Mouse (Mus musculus): ENCODE results near the gene Nat10. TPM values are rescaled to one million over a fixed set of nuclear protein-coding genes. Genes with fewer than 3 reads are reported as not detected.

The Nat10 gene
- polyA plus RNA-seq, 1 experiment from 2014 or later = 30.7 TPM

- no peak for ATAC-seq (ENCODE audit: insufficient number of reproducible peaks, insufficient read depth, low FRiP score, low TSS enrichment)
- Histone ChIP-seq H3K4me3 (no peak overlapping the region), H3K36me3 (no peaks in the 10 kb centered on the region), H3K4me1 (peaks cover 39% of the 10 kb centered on the region), H3K9ac (no peak overlapping the region), H3K27me3 (no peaks in the 10 kb centered on the region), H3K27ac (no peak overlapping the region), H3K4me2 (replicated peaks) (no peak overlapping the region), H3K9me3 (no peaks in the 10 kb centered on the region)
Measured at GRCm38 (mm10) chr2:103687888-103688287, 73.2 kb downstream of the Nat10 start.

- Histone ChIP-seq H3K9ac (no peak overlapping the region), H3K9me3 (no peaks in the 10 kb centered on the region), H3K4me2 (replicated peaks) (no peak overlapping the region), H3K27me3 (no peaks in the 10 kb centered on the region), H3K36me3 (no peaks in the 10 kb centered on the region), H3K4me3 (no peak overlapping the region), H3K4me1 (peaks cover 39% of the 10 kb centered on the region), H3K27ac (no peak overlapping the region)
- ATAC-seq (ENCODE audit: insufficient number of reproducible peaks, insufficient read depth, low FRiP score, low TSS enrichment) = no peak
Measured at GRCm38 (mm10) chr2:103687143-103687542, 73.9 kb downstream of the Nat10 start.

GRCm38 (mm10) chr2:103685581-103685980, 75.5 kb downstream of the Nat10 start:
- H3K9me3 ChIP-seq = no peaks in the 10 kb centered on the region
- peaks cover 33% of the 10 kb centered on the region for H3K4me1 ChIP-seq
- H3K27me3 ChIP-seq = no peaks in the 10 kb centered on the region
- H3K4me2 ChIP-seq (replicated peaks) = no peak overlapping the region
- ATAC-seq (ENCODE audit: insufficient number of reproducible peaks, insufficient read depth, low FRiP score, low TSS enrichment) = no peak; the same call in 1 of the 2 replicates
- H3K27ac ChIP-seq = peak overlapping the region; percentile 88
- H3K4me3 ChIP-seq = no peak overlapping the region
- H3K9ac ChIP-seq = no peak overlapping the region
- no peaks in the 10 kb centered on the region for H3K36me3 ChIP-seq
- WGBS = 54% methylated on average over 4 of the region's 4 CpGs

- Histone ChIP-seq H3K4me2 (replicated peaks) (no peak overlapping the region), H3K27ac (peak overlapping the region; percentile 88), H3K9ac (no peak overlapping the region), H3K27me3 (no peaks in the 10 kb centered on the region), H3K4me3 (no peak overlapping the region), H3K9me3 (no peaks in the 10 kb centered on the region), H3K4me1 (peaks cover 32% of the 10 kb centered on the region), H3K36me3 (no peaks in the 10 kb centered on the region)
- peak; percentile 72 for ATAC-seq (ENCODE audit: insufficient number of reproducible peaks, insufficient read depth, low FRiP score, low TSS enrichment)
- WGBS = 36% methylated on average over 7 of the region's 7 CpGs
Measured at GRCm38 (mm10) chr2:103684926-103685577, 76.0 kb downstream of the Nat10 start.

- no peak overlapping the region for H3K4me2 ChIP-seq (replicated peaks)
- no peak overlapping the region for H3K9ac ChIP-seq
- ATAC-seq (ENCODE audit: insufficient number of reproducible peaks, insufficient read depth, low FRiP score, low TSS enrichment) = no peak
- no peaks in the 10 kb centered on the region for H3K9me3 ChIP-seq
- 78% methylated on average over 2 of the region's 2 CpGs for WGBS
- no peaks in the 10 kb centered on the region for H3K27me3 ChIP-seq
- no peaks in the 10 kb centered on the region for H3K36me3 ChIP-seq
- H3K4me3 ChIP-seq = no peak overlapping the region
- H3K27ac ChIP-seq = peak overlapping the region; percentile 88; the same call in 1 of the 2 replicates
- H3K4me1 ChIP-seq = peaks cover 32% of the 10 kb centered on the region
Measured at GRCm38 (mm10) chr2:103684431-103684830, 76.6 kb downstream of the Nat10 start.

- no peak overlapping the region for H3K4me2 ChIP-seq (replicated peaks)
- H3K4me1 ChIP-seq = peaks cover 37% of the 10 kb centered on the region
- H3K27ac ChIP-seq = no peak overlapping the region; the same call in 1 of the 2 replicates
- H3K27me3 ChIP-seq = no peaks in the 10 kb centered on the region
- WGBS = 77% methylated on average over 9 of the region's 9 CpGs
- no peaks in the 10 kb centered on the region for H3K36me3 ChIP-seq
- H3K4me3 ChIP-seq = no peak overlapping the region
- ATAC-seq (ENCODE audit: insufficient number of reproducible peaks, insufficient read depth, low FRiP score, low TSS enrichment) = no peak
- H3K9ac ChIP-seq = no peak overlapping the region
- no peaks in the 10 kb centered on the region for H3K9me3 ChIP-seq
Measured at GRCm38 (mm10) chr2:103682927-103683442, 78.1 kb downstream of the Nat10 start.

- no peaks in the 10 kb centered on the region for H3K27me3 ChIP-seq
- WGBS = 68% methylated on average over 9 of the region's 9 CpGs
- no peak overlapping the region for H3K4me3 ChIP-seq
- no peaks in the 10 kb centered on the region for H3K36me3 ChIP-seq
- H3K4me1 ChIP-seq = peaks cover 41% of the 10 kb centered on the region
- no peaks in the 10 kb centered on the region for H3K9me3 ChIP-seq
- no peak for ATAC-seq (ENCODE audit: insufficient number of reproducible peaks, insufficient read depth, low FRiP score, low TSS enrichment)
- H3K4me2 ChIP-seq (replicated peaks) = no peak overlapping the region
- no peak overlapping the region for H3K9ac ChIP-seq
- no peak overlapping the region for H3K27ac ChIP-seq
Measured at GRCm38 (mm10) chr2:103682261-103682722, 78.8 kb downstream of the Nat10 start.

GRCm38 (mm10) chr2:103681149-103681548, 79.9 kb downstream of the Nat10 start:
- Histone ChIP-seq H3K4me3 (no peak overlapping the region), H3K27me3 (no peaks in the 10 kb centered on the region), H3K27ac (no peak overlapping the region), H3K4me2 (replicated peaks) (no peak overlapping the region), H3K9me3 (no peaks in the 10 kb centered on the region), H3K36me3 (no peaks in the 10 kb centered on the region), H3K9ac (no peak overlapping the region), H3K4me1 (peaks cover 40% of the 10 kb centered on the region)
- 83% methylated on average over 5 of the region's 5 CpGs for WGBS
- ATAC-seq (ENCODE audit: insufficient number of reproducible peaks, insufficient read depth, low FRiP score, low TSS enrichment) = no peak

- no peaks in the 10 kb centered on the region for H3K27me3 ChIP-seq
- H3K9ac ChIP-seq = no peak overlapping the region
- 63% methylated on average over 9 of the region's 9 CpGs for WGBS
- H3K4me3 ChIP-seq = no peak overlapping the region
- H3K27ac ChIP-seq = no peak overlapping the region
- no peaks in the 10 kb centered on the region for H3K36me3 ChIP-seq
- H3K4me2 ChIP-seq (replicated peaks) = no peak overlapping the region
- H3K4me1 ChIP-seq = peaks cover 38% of the 10 kb centered on the region
- no peaks in the 10 kb centered on the region for H3K9me3 ChIP-seq
- ATAC-seq (ENCODE audit: insufficient number of reproducible peaks, insufficient read depth, low FRiP score, low TSS enrichment) = no peak
Measured at GRCm38 (mm10) chr2:103680364-103681110, 80.5 kb downstream of the Nat10 start.

- WGBS = 78% methylated on average over 6 of the region's 6 CpGs
- Histone ChIP-seq H3K4me3 (no peak overlapping the region), H3K27me3 (no peaks in the 10 kb centered on the region), H3K9ac (no peak overlapping the region), H3K36me3 (no peaks in the 10 kb centered on the region), H3K9me3 (no peaks in the 10 kb centered on the region), H3K27ac (no peak overlapping the region), H3K4me2 (replicated peaks) (no peak overlapping the region), H3K4me1 (peaks cover 25% of the 10 kb centered on the region)
- no peak for ATAC-seq (ENCODE audit: insufficient number of reproducible peaks, insufficient read depth, low FRiP score, low TSS enrichment)
Measured at GRCm38 (mm10) chr2:103678433-103678832, 82.6 kb downstream of the Nat10 start.

GRCm38 (mm10) chr2:103677614-103678369, 83.3 kb downstream of the Nat10 start:
- Histone ChIP-seq H3K4me2 (replicated peaks) (no peak overlapping the region), H3K4me1 (peaks cover 25% of the 10 kb centered on the region), H3K9me3 (no peaks in the 10 kb centered on the region), H3K9ac (no peak overlapping the region), H3K4me3 (no peak overlapping the region), H3K27ac (no peak overlapping the region), H3K27me3 (no peaks in the 10 kb centered on the region), H3K36me3 (no peaks in the 10 kb centered on the region)
- 60% methylated on average over 7 of the region's 7 CpGs for WGBS
- no peak for ATAC-seq (ENCODE audit: insufficient number of reproducible peaks, insufficient read depth, low FRiP score, low TSS enrichment)

Data from embryonic facial prominence, embryonic 12.5 days (tissue).